Mouse (Mus musculus) right cerebral cortex, postnatal 10 days (tissue): ENCODE measurements around the gene Pla2g4e.

ENCODE experiments used
- DNase-seq, 2 experiments: peaks; one replicate each; pipeline ENCODE4 v3.0.0; 2021; ENCODE audit warnings: low spot score in 2 of 2

Gene Pla2g4e

DNA sequence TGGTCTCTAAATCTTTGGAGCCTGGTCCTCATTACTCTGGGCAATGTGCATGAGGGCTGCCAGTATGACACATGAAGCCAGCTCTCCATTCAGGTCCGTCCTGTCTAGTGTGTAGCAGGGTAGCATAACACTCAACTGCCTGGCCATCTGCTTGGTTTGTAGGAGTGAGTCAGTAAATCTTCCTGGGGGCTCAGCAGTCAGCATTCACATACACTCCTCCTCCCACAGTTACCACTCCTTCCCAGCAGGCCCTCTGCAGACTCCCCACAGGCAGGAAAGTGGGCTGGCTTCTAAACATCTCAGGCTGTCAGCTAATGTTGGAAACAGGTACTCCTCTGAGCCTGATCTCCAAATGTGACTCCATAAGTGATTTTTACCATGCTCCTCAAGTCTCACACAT, 121.0 kb downstream of the Pla2g4e start:
- no peak for DNase-seq

DNA sequence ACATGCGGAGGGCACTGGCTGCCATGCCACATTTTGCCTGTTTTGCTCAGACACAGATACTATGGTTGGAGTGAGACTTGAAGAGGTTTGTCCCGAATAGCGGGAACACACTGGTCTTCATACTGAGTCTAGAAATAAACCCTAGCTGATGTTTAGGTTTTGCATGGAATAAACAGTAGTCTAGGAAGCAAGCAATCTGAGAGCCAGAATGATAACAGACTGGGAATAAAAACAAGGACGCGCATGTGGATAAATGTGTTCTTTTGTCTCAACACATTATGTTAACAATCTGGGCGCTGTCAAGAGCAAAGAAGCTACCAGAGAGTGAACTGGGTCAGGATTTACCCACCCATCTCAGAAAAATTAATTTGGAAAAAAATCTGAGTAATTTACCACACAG, 122.2 kb downstream of the Pla2g4e start:
- no peak for DNase-seq

DNA sequence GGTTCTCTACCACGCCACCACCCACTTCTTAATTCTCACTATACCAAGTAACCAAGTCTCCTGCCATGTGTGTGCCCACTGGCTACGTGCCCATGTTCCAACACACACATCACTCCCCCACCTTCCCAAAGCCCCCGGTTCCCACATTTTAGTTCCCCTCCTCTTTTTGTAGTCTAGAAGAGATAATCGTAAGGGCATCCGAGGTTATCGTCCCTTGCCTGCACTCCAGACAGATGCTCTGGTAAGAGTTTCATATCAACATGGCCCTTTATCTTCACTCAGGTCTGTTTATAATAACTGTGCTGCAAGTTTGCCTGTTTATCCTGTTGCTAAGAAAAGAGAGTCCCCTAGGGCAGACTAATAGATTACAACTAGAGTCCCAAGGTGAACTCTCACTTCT, 127.8 kb downstream of the Pla2g4e start:
- DNase-seq = no peak
